Mouse (Mus musculus) retina, adult 2 months (tissue): ENCODE measurements around the gene Tspan31.

Source experiments
- DNase-seq: peaks from one replicate; pipeline ENCODE4 v3.0.0-alpha.2; 2012; ENCODE audit warnings: low read depth, low spot score

The Tspan31 gene

DNA sequence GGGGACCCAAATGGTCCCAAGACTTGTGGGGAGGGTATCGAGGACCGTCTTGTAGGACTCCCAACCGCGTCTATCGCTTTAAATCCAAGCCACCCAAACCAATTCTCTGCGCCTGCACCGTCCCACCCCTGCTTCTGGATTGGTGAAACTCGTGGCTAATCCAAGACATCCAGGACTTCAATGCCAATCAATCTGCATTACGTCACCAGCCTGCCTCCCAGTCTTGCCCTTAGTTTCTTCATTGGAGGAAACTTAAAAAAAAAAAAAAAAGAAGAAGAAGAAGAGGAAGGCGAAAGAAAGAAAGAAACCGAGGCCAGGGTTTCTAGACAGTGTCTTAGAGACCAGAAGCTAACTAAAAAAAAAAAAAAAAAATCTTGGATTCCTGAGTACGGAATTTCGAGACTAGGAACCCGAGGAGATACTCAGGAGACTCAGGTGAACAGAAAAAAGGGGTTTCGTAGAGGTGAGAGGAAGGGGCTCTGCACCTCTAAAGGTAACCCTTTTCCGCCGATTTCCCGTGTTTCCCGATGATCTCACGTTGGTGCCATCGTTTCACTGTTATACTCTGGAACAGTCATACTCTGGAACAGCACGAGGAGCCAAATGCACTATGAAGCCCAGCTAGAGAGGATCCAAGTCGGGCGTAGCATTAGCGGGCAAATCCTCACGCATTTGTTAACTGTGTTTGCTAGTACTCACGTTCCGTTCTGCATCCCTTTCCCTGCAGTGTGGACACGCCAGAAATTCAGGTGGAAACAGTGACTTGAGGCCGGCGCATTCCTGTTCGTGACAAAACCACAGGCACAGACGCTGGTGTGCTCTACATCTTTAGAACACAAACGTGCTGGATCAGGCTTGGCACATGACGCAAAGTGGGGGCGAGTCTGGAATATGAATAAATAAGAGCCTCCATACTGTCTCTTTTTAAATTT lies at the start of gene Tspan31:
Gene Tspan31 (minus strand): TSS at position 75 of the 932 bp plus-strand sequence.
- DNase-seq: peak; percentile 84

- DNase-seq: no peak
Measured at GRCm38 (mm10) chr10:127119229-127119628, 49.2 kb upstream of the Tspan31 start.

- DNase-seq: no peak
Measured at GRCm38 (mm10) chr10:127118470-127118869, 48.4 kb upstream of the Tspan31 start.

DNA sequence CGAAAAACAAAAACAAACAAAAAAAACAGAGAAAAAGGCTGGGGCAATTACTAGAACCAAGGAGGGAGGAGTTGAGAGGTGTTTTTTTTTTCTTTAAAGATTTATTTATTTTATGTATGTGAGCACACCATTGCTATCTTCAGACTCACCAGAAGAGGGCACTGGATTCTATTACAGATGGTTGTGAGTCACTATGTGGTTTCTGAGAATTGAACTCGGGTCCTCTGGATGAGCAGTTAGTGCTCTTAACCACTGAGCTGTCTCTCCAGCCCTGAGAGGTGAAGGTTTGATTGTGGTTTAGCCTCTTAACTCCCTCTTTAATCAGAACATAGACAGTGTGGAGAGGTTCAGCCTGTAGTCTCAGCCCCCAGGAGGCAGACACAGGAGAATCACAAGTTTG lies 45.0 kb upstream of the Tspan31 start:
- no peak for DNase-seq

GRCm38 (mm10) chr10:127114408-127114807 lies 44.3 kb upstream of the Tspan31 start:
- no peak for DNase-seq

- DNase-seq: no peak
Measured at GRCm38 (mm10) chr10:127111001-127111887, 41.2 kb upstream of the Tspan31 start.

DNA sequence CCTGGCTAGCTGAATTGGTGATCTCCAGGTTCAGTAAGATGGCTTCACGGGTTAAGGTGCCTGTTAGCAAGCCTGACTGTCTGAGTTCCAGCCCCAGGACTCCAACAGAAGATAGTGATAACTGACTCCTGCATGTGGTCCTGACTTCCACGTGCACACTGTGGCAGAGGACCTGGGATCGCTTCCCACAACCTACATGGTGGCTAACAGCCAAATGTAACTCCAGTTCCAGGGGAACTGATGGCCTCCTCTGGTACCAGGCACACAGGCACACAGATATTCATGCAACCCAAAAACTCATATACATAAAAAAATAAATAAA lies 38.2 kb upstream of the Tspan31 start:
- DNase-seq: no peak

DNA sequence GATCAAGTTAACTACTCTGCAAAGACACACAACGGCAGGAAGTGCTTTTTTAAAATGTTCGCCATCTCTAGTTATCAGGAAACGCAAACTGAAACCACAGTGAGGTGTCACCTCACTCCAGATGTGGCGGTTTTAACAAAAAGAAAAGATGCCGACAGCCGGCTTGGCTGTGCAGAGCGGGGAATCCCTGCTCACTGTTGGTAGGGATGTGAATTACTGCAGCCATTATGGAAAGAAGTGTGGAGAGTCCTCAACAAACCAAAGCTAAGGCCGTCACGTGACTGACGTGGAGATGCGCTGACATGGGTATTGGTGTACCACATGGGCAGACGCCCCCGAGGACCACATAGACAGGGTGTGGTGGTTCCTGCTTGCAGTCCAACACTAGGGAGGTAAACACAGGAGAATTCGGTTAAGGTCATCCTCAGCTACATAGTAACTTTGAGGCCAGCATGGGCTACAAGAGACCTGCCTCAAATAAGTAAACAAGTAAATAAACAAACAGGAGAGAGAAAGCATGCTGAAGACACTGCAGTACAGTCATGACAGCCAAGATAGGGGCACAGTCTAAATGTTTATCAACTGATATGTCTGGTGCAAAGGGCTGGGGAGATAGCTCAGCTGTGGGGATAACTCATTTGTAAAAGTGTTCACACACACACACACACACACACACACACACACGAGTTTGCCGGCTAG lies 37.6 kb upstream of the Tspan31 start:
- DNase-seq: no peak

DNA sequence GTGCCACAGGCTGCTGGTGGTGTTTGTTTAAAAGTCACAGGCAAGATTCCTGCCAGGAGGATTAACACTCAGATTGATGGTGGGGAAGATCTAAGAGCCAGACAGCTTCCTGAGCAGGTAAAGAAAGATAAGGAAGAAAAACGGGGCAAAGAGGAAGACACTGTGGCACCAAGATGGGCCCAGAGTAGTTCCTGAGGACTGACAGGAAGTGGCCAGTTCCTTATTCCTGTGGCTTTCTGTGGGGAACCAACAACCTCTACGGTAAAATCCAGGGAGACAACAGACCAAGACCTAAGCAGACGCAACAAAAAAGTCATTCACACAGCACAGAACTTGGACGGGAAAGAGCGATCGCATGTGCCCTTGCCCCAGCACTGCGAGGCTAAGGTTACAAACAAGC lies 33.6 kb upstream of the Tspan31 start:
- no peak for DNase-seq

DNA sequence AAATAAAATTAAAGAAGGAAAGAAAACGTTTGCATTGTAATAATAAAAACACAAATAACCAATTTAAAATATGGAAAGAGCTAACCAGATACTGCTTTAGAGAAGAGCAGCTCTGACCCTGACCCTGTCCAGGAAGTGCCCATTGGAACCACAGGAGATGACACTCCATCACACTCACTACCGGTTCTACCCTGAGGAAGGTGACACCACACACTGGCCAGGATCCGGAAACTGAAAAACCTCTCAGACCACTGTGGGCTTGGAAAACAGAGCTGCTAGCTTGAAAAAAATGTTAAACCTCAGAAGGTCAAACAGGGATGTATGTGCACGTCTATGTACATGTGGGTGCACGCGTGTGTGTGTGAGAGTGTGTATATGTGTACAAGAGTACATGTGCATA lies 31.1 kb upstream of the Tspan31 start:
- DNase-seq: no peak

DNA sequence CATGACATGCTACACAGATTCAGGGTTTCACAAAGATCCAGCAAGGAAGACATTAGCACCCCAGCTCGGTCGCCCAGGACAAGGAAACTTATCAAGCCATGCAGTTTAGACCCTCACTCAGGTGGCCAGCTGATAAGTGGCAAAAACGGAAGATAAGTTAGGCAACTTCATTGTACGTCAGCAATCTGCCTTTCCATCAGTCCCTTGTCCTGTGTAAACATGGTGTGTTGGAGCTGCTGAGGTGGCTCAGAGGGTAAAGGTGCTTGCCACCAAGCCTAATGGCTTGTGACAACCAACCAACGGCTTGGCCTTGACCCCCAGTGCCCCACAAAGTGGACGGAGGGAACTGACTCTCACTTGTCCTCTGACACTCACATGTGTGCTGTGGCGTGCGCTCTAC lies 30.4 kb upstream of the Tspan31 start:
- DNase-seq: no peak

GRCm38 (mm10) chr10:127099868-127100267 lies 29.8 kb upstream of the Tspan31 start:
- DNase-seq: no peak

DNA sequence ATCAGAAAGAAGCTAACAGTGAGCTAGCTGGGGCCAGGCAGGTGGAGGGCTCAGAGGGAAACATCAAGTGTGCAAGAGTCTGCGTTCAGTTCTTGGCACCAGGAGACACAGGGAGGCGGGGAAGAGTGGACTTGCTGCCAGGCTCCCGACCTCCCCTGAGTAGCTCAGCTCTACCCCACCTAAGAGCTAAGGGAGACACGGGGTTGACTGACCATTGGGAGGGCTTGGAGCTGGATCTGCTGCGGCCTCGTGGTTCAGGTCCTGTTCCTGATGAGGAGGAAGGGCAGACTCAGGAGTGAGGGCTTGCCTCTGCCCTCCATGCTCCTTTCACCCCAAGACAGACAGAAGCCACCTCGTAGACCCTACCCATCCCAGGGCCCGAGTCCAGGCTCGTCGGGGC lies 29.1 kb upstream of the Tspan31 start:
- no peak for DNase-seq

- DNase-seq: no peak
Measured at GRCm38 (mm10) chr10:127098514-127098913, 28.4 kb upstream of the Tspan31 start.

GRCm38 (mm10) chr10:127094382-127094802 lies 24.3 kb upstream of the Tspan31 start:
- DNase-seq: no peak

DNA sequence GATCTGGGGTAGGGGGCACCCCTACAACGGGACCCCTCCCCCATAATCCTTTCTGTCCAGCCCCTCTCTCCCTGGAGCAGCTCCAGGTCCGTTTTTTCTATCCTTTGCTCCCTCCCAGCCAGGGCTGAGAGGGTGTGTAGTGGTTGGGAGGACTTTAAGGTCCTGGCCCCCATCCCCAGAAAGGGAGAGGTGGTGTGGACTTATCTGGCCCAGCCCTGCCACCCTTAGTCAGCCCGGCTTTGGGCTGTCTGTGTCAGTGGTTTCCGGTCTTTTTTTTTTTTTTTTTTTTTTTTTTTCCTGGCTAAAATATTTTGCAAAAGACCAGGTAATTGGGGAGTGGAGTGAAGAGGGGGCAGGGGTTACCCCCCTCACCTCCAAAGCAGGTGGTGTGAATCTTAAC lies 22.7 kb upstream of the Tspan31 start:
- no peak for DNase-seq

DNA sequence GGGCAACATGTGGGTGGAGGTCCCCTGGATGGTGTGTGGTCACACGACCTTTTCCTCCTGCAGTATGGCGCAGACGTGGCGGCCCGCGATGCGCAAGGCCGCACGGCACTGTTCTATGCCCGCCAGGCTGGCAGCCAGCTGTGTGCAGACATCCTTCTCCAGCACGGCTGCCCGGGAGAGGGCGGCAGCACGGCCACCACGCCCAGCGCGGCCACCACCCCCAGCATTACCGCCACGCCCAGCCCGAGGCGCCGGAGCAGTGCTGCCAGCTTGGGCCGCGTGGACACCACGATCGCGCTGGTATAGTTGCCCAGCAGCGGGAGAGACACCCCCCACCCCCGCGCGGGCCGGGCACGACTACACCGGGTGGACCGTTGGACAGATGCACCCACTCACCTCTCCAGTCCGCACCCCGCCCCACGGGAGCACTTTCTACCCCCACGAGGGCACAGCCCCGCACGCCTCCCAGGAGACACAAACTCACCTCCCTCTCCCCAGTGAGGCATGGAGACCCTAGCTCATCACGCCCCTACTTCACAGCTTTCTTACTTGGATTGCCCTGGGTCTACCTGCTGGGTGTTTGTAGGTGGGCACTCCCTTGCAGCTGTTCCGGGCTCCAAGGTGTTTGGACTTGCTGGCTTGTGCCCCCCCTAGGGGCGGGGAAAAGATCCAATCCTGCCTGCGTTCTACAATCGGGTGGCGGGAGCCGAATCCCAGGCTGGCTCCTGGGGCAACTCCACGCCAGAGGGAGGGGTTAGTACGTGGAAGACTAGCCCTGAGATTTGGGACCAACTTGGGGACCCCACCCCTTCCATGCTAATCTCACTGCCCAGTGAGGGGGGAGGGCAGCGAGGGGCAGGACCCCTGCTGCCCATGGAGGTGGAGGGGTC lies 21.7 kb upstream of the Tspan31 start:
- DNase-seq: no peak

- DNase-seq: no peak
Measured at GRCm38 (mm10) chr10:127090560-127091411, 20.7 kb upstream of the Tspan31 start.

DNA sequence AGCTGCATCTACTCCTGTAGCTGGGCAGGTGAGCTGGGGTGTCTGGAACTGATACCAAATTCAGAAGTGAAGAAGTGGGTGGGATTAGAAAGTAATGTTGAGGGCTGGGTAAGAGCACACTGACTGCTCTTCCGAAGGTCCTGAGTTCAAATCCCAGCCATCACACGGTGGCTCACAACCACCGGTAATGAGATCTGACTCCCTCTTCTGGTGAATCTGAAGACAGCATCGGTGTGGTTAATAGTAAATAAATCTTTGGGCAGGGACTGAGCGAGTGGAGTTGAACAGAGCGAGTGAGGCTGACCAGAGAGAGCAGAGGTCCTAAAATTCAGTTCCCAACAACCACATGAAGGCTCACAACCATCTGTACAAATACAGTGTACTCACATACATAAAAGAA lies 15.6 kb upstream of the Tspan31 start:
- no peak for DNase-seq

DNA sequence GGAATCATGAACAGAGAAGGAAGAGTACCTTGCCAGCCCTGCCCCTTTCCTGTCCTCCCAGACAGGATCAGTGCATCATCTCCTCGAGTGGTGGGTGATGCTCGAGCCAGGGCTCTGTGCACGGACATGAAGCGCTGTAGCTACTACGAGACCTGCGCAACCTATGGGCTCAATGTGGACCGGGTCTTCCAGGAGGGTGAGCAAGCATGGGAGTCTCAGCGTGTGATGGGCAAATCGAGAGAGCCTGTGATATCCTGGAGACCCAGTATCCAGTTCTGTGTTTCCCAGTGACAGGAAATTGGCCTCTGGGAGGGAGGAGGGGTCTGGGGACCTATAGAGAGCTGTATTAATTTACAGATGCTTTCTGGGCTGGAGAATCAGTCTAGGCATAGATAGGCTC lies 15.0 kb upstream of the Tspan31 start:
- DNase-seq: no peak
